Mouse (Mus musculus): ENCODE measurements around the gene Gm14569. TPM values are rescaled to one million over a fixed set of nuclear protein-coding genes. Genes with fewer than 3 reads are reported as not detected.

The Gm14569 gene
- polyA plus RNA-seq (2015; fragmentation: Nextera tagmentation; extraction: Ambion mirVana): not detected in 2 replicates

DNA sequence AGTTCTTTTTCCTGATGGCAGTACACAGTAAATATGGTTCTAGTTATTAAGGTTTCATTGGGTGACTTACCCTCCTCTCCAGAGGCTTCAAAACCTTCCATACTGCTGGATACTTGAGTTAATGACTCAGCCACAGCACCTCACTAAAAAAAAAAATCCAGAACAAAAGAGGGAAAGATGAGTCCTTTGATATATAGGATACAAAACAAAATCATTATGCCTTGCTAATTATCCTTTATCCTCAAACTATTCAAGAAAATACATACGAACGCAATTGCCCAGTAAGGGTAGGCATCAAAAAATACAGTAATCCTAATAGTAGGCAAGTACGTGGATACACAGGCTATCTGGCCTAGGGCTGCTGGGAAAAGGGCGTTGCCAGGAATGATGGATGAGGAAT lies at the start of gene Gm14569:
Gene Gm14569 (minus strand): TSS at position 101 of the 400 bp plus-strand sequence.
- Histone ChIP-seq H3K36me3 (no peaks in the 10 kb centered on the region), H3K27me3 (no peaks in the 10 kb centered on the region), H3K9me3 (replicated peaks) (no peaks in the 10 kb centered on the region), H3K27ac (no peak within 1 kb of the TSS), H3K4me3 (no peak within 1 kb of the TSS), H3K9ac (no peak within 1 kb of the TSS), H3K4me2 (no peak within 1 kb of the TSS), H3K4me1 (replicated peaks) (no peaks in the 10 kb centered on the region)
- ATAC-seq (replicated peaks; ENCODE audit: insufficient number of reproducible peaks, insufficient read depth, low FRiP score, low read depth): no peak
- 81% methylated on average over 4 of the region's 4 CpGs for WGBS

DNA sequence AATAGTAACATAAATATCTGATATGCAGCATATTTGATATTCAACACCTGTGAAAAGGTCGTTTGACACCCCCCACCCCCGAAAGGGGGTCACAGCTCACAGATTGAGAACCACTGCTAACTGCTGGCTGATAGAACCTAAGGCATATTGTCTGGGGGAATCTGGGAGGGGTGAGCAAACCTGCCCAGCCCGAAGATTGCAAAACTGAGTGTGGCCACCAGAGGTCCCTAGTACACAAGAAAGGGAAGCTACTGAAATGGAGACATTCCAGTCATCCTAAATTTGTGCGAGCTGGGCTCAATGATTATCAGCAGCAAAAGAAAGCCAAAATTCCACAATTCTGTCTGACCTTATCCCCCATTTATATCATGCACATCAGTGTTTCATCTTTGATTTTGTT lies 42.9 kb upstream of the Gm14569 start:
- no peak overlapping the region for H3K4me3 ChIP-seq
- 14% methylated on average over 4 of the region's 4 CpGs for WGBS
- no peaks in the 10 kb centered on the region for H3K27me3 ChIP-seq
- no peaks in the 10 kb centered on the region for H3K4me1 ChIP-seq (replicated peaks)
- H3K4me2 ChIP-seq: no peak overlapping the region
- no peaks in the 10 kb centered on the region for H3K36me3 ChIP-seq
- H3K9me3 ChIP-seq (replicated peaks): no peaks in the 10 kb centered on the region
- ATAC-seq (replicated peaks; ENCODE audit: insufficient number of reproducible peaks, insufficient read depth, low FRiP score, low read depth): no peak
- no peak overlapping the region for H3K9ac ChIP-seq
- no peak overlapping the region for H3K27ac ChIP-seq

DNA sequence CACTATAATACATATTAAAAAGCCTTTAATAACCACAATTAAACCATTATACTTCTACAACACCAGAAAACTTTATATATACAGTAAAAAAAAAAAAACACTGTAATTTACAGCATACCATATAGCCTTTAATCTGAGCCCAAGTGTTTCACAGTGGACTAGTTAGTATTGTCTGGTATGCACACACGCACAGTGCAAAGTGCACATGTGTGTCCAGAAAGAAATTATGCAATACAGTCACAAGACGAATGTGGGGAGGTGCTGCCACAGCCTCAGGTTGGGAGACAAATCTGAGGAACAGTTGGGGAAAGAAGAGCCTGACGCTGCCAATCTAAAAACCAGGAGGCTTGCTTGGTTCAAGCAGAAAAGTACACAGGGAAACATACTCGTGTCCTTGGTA lies 42.1 kb upstream of the Gm14569 start:
- no peak for ATAC-seq (replicated peaks; ENCODE audit: insufficient number of reproducible peaks, insufficient read depth, low FRiP score, low read depth)
- Histone ChIP-seq H3K27me3 (no peaks in the 10 kb centered on the region), H3K9me3 (replicated peaks) (no peaks in the 10 kb centered on the region), H3K27ac (no peak overlapping the region), H3K4me3 (no peak overlapping the region), H3K9ac (no peak overlapping the region), H3K36me3 (no peaks in the 10 kb centered on the region), H3K4me2 (no peak overlapping the region), H3K4me1 (replicated peaks) (no peaks in the 10 kb centered on the region)
- WGBS: 57% methylated on average over 4 of the region's 4 CpGs

DNA sequence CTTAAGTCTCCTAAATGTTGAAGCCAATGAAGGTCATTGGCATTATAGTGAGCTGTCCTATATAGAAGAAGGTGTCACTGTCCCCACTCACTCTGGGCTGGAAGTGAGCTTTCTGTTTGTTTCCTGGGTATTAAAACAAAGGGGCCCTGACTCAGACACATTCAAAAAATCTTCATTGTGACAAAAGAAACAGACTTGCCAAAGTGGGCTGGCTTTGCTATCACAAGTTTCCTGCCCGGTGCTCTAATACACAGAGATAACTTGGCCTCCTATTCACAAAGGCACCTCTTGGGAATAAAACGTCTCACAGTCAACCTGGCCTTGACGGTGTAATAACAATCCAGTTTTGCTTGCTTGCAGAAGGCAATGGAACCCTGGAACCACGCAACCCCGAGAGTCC lies 38.6 kb upstream of the Gm14569 start:
- no peak for ATAC-seq (replicated peaks; ENCODE audit: insufficient number of reproducible peaks, insufficient read depth, low FRiP score, low read depth)
- Histone ChIP-seq H3K4me2 (no peak overlapping the region), H3K4me1 (replicated peaks) (no peaks in the 10 kb centered on the region), H3K27ac (no peak overlapping the region), H3K36me3 (no peaks in the 10 kb centered on the region), H3K9ac (no peak overlapping the region), H3K4me3 (no peak overlapping the region), H3K27me3 (no peaks in the 10 kb centered on the region), H3K9me3 (replicated peaks) (no peaks in the 10 kb centered on the region)
- WGBS: 59% methylated on average over 5 of the region's 5 CpGs

DNA sequence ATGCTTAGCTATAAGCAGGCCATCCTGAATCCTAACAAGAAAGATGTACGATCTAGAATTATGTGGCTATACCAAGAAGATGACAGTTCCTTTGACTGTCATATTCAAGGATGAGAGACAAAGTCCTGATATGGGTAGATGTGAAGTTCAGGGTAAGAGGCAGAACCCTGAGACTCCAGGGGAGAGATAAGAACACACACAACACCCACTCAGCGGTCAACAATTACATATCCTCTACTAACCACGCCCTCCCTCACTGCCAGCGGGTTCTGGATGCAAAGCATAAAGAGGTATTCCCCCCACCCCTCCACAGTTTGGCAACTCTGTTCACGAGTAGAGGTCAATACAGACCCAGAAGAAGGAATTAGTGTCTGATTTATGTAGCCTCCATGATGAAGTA lies 32.1 kb upstream of the Gm14569 start:
- no peak for ATAC-seq (replicated peaks; ENCODE audit: insufficient number of reproducible peaks, insufficient read depth, low FRiP score, low read depth)
- Histone ChIP-seq H3K4me1 (replicated peaks) (no peaks in the 10 kb centered on the region), H3K4me2 (no peak overlapping the region), H3K27me3 (no peaks in the 10 kb centered on the region), H3K4me3 (no peak overlapping the region), H3K9ac (no peak overlapping the region), H3K9me3 (replicated peaks) (no peaks in the 10 kb centered on the region), H3K36me3 (no peaks in the 10 kb centered on the region), H3K27ac (no peak overlapping the region)
- WGBS: 61% methylated on average over 5 of the region's 5 CpGs

DNA sequence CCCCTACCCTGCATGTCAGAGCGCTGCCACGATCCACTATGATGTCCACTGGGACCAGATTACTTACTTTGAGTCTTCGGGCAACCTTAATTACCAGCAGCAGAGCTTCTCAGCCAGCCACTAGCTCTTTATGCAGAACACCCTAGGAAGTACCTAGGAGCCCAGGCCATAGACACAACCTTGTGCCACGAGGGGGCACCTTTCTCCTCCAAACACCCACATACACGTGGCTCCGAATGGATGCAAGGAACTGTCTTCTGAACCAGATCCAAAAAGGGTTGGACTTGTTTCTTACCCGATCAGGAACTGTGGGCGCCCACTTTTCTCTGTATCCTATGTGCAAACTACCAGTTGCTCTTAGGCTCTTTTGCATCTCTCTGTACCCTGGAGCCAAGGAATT lies 22.1 kb upstream of the Gm14569 start:
- no peak overlapping the region for H3K4me2 ChIP-seq
- no peak overlapping the region for H3K4me3 ChIP-seq
- no peaks in the 10 kb centered on the region for H3K4me1 ChIP-seq (replicated peaks)
- H3K27ac ChIP-seq: no peak overlapping the region
- no peak for ATAC-seq (replicated peaks; ENCODE audit: insufficient number of reproducible peaks, insufficient read depth, low FRiP score, low read depth)
- H3K9me3 ChIP-seq (replicated peaks): no peaks in the 10 kb centered on the region
- no peak overlapping the region for H3K9ac ChIP-seq
- no peaks in the 10 kb centered on the region for H3K27me3 ChIP-seq
- 44% methylated on average over 8 of the region's 8 CpGs for WGBS
- no peaks in the 10 kb centered on the region for H3K36me3 ChIP-seq

DNA sequence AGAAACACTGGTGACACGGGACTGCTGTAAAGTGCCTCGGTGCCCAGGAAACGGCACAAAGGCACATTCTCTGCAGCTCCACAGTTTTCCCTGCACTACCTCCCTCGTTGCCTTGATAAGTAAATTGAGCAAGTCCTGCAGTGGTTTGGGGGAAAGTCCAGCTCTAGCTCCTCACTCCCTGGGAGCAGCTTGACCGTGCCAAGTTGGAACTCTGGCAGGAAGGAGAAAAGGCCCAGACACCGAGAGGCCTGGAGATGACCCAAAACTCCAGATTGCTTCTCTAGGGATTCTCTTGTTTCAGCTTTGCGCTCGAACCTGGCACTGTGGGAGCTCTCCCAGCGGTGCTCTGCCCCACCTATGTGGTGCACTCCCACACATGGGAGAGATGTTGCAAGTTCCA lies 21.6 kb upstream of the Gm14569 start:
- Histone ChIP-seq H3K9ac (no peak overlapping the region), H3K4me3 (no peak overlapping the region), H3K36me3 (no peaks in the 10 kb centered on the region), H3K27me3 (no peaks in the 10 kb centered on the region), H3K4me2 (no peak overlapping the region), H3K9me3 (replicated peaks) (no peaks in the 10 kb centered on the region), H3K4me1 (replicated peaks) (no peaks in the 10 kb centered on the region), H3K27ac (no peak overlapping the region)
- no peak for ATAC-seq (replicated peaks; ENCODE audit: insufficient number of reproducible peaks, insufficient read depth, low FRiP score, low read depth)
- WGBS: 53% methylated on average over 9 of the region's 9 CpGs

DNA sequence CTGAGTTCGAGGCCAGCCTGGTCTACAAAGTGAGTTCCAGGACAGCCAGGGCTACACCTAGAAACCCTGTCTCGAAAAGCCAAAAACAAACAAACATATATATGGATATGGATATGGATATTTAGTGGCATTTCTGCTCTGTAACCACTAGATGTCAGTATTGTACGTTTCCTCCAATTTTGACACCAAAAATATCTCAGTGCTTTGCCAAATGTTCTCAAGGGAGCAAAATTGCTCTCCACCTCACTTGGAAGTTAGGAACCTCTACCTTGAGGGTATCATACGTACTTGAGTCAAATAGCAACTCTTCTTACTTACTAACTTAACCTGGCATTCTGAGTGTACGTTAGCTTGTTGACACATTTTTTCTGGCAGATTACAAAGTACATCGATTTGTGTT lies 15.2 kb upstream of the Gm14569 start:
- Histone ChIP-seq H3K4me2 (no peak overlapping the region), H3K9me3 (replicated peaks) (no peaks in the 10 kb centered on the region), H3K4me1 (replicated peaks) (no peaks in the 10 kb centered on the region), H3K9ac (no peak overlapping the region), H3K4me3 (no peak overlapping the region), H3K27ac (no peak overlapping the region), H3K27me3 (no peaks in the 10 kb centered on the region), H3K36me3 (no peaks in the 10 kb centered on the region)
- ATAC-seq (replicated peaks; ENCODE audit: insufficient number of reproducible peaks, insufficient read depth, low FRiP score, low read depth): no peak
- WGBS: 48% methylated on average over 6 of the region's 6 CpGs

DNA sequence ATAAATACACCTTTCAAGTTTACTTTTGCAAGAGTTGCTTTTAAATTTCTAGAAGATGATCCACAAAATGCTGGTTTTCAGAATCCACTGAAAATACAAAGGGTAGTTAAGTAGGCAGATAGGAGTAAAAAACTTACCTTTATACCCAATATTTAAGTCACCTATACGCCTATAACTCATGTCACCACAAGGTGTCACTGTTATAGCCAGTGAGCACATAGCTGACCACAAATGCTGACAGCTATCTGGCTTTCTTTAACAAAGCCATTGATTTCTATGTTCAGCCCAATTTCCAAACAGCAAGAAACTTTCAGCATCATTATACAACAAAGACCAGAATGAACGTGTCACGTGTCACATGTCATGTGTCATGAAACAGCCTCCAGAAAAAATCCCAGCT lies 2.1 kb downstream of the Gm14569 start:
- no peak overlapping the region for H3K27ac ChIP-seq
- H3K9me3 ChIP-seq (replicated peaks): no peaks in the 10 kb centered on the region
- H3K4me1 ChIP-seq (replicated peaks): no peaks in the 10 kb centered on the region
- H3K4me3 ChIP-seq: no peak overlapping the region
- H3K27me3 ChIP-seq: no peaks in the 10 kb centered on the region
- WGBS: 20% methylated on average over 3 of the region's 3 CpGs
- ATAC-seq (replicated peaks; ENCODE audit: insufficient number of reproducible peaks, insufficient read depth, low FRiP score, low read depth): no peak
- H3K36me3 ChIP-seq: no peaks in the 10 kb centered on the region
- no peak overlapping the region for H3K4me2 ChIP-seq
- H3K9ac ChIP-seq: no peak overlapping the region

DNA sequence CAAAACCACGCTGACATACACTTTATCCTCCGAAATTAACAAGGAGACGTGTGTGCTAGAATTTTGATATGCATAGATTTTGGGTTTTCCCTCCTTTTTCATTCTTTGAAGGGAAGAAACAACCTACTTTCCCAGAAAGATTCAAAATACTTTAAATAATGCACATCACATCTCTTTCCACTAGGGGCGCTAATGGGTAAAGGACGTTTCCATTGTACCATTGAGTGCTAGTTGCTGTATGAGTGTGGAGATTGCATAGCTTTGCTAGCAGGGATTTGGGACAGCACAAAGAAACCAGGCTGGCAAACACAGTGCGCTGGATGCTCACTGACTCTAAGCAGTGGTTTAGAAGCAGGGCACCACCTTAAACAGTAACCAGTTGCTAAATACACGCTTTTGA lies 3.6 kb downstream of the Gm14569 start:
- no peaks in the 10 kb centered on the region for H3K4me1 ChIP-seq (replicated peaks)
- H3K36me3 ChIP-seq: no peaks in the 10 kb centered on the region
- no peak overlapping the region for H3K27ac ChIP-seq
- WGBS: 40% methylated on average over 7 of the region's 7 CpGs
- H3K9me3 ChIP-seq (replicated peaks): no peaks in the 10 kb centered on the region
- no peak for ATAC-seq (replicated peaks; ENCODE audit: insufficient number of reproducible peaks, insufficient read depth, low FRiP score, low read depth)
- H3K27me3 ChIP-seq: no peaks in the 10 kb centered on the region
- no peak overlapping the region for H3K4me3 ChIP-seq
- H3K9ac ChIP-seq: no peak overlapping the region
- H3K4me2 ChIP-seq: no peak overlapping the region

DNA sequence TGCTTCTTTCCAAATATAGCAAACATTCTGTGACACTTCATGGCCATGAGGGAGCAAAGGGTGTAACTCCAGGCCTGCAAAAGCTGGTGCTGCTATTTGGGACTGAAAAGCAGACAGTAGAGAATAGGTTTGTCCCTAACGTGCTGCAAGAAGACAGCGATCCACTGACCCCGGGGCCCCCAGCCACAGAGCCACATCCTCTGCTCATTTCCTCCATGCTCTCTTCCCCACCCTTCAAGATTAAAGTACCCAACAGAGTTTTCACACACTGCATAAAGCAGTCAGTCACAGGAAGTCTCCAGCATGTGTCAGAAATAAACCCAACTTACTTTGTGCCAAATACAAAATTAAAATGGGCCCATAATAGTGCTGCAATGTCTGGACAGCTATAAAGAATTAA lies 16.8 kb downstream of the Gm14569 start:
- H3K27ac ChIP-seq: no peak overlapping the region
- H3K9ac ChIP-seq: no peak overlapping the region
- H3K4me1 ChIP-seq (replicated peaks): no peaks in the 10 kb centered on the region
- no peak overlapping the region for H3K4me2 ChIP-seq
- no peaks in the 10 kb centered on the region for H3K9me3 ChIP-seq (replicated peaks)
- 65% methylated on average over 3 of the region's 3 CpGs for whole genome bisulfite sequencing
- H3K4me3 ChIP-seq: no peak overlapping the region
- no peak for ATAC-seq (replicated peaks; ENCODE audit: insufficient number of reproducible peaks, insufficient read depth, low FRiP score, low read depth)
- H3K27me3 ChIP-seq: no peaks in the 10 kb centered on the region
- H3K36me3 ChIP-seq: no peaks in the 10 kb centered on the region

DNA sequence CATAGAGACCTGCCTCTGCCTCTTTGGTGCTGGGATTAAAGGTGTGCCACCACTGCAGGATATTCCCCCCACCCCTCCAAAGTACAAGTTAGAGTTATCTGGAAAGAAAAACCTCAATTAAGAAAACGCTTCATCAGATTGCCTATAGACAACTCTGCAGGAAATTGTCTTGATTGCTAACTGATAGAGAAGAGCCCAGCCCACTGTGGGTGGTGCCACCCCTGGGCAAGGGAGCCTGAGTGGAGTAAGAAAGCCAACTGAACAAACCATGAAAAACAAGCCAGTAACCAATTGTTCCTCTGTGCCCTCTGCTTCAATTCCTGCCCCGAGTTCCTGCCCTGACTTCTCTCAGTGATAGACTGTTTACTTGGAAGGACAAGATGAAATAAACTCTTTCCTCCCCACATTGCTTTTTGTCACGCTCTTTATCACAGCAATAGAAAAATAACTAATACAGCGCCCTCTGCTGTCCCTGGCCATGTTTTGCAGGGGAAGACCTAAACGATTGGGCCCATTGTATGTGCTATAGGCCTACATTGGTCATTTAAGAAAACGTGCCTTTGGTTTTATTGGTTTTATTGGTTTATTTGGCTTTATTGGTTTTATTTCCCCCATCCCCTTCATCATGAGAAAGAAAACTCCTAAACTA lies 17.4 kb downstream of the Gm14569 start:
- Histone ChIP-seq H3K27me3 (no peaks in the 10 kb centered on the region), H3K36me3 (no peaks in the 10 kb centered on the region), H3K27ac (no peak overlapping the region), H3K9ac (no peak overlapping the region), H3K4me1 (replicated peaks) (no peaks in the 10 kb centered on the region), H3K4me2 (no peak overlapping the region), H3K9me3 (replicated peaks) (no peaks in the 10 kb centered on the region), H3K4me3 (no peak overlapping the region)
- no peak for ATAC-seq (replicated peaks; ENCODE audit: insufficient number of reproducible peaks, insufficient read depth, low FRiP score, low read depth)
- 43% methylated on average over 6 of the region's 6 CpGs for WGBS
